In genomic region chr4:82517311-82517710, GRCm38 (mm10) we compare ENCODE assay signal across 21 mouse cellular contexts.
A peak's percentile ranks its signal among the peaks of the same experiment; 100 is the strongest.
DNase-seq lines count a peak whose midpoint lies in the region; ATAC-seq and TF ChIP-seq lines count a peak whose summit lies in the region.
"Had no signal": no experiment of that assay in that cellular context is flagged by ENCODE, and none has a peak within 500 bp of the region (broad histone marks: within the 10 kb centered on the region; RNA-seq: fewer than 3 reads in every experiment).

No protein-coding gene starts in this region.

- peaks cover 6% of the 10 kb centered on the region; the same call in 1 of the 2 replicates for H3K4me1 ChIP-seq in hindbrain, embryonic 14.5 days (replicated peaks; ENCODE audit: control insufficient read depth, insufficient read depth, low read length)
- peaks cover 15% of the 10 kb centered on the region for H3K4me1 ChIP-seq in hindbrain, embryonic 10.5 days (replicated peaks)
- H3K4me1 ChIP-seq in midbrain, postnatal 0 days (ENCODE audit: insufficient read depth, low read length) = no peaks in the 10 kb centered on the region

- no peak overlapping the region for H3K9ac ChIP-seq in hindbrain, embryonic 14.5 days
- no peak overlapping the region for H3K9ac ChIP-seq in midbrain, postnatal 0 days (replicated peaks; ENCODE audit: low read length, poor library complexity, severe bottlenecking)
- H3K9ac ChIP-seq: embryonic facial prominence, embryonic 15.5 days; liver, embryonic 12.5 days; lung, embryonic 14.5 days; midbrain, embryonic 12.5 days had no signal

- 68% methylated on average over 7 of the region's 7 CpGs for WGBS in hindbrain, embryonic 14.5 days
- WGBS in hindbrain, embryonic 10.5 days = 84% methylated on average over 7 of the region's 7 CpGs
- 86% methylated on average over 7 of the region's 7 CpGs for WGBS in midbrain, postnatal 0 days

- 0 out of 2 replicates have a peak overlapping the region, but pooled peaks have one; percentile 3 for H3K27ac ChIP-seq in hindbrain, embryonic 14.5 days
- no peak overlapping the region for H3K27ac ChIP-seq in hindbrain, embryonic 10.5 days
- no peak overlapping the region for H3K27ac ChIP-seq in midbrain, postnatal 0 days (ENCODE audit: low read depth, low read length)
- H3K27ac ChIP-seq: embryonic facial prominence, embryonic 15.5 days; kidney, postnatal 0 days; liver, embryonic 12.5 days; midbrain, embryonic 12.5 days had no signal

- no peak overlapping the region for H3K4me3 ChIP-seq in hindbrain, embryonic 14.5 days (replicated peaks; ENCODE audit: low read length)
- H3K4me3 ChIP-seq in hindbrain, embryonic 10.5 days = no peak overlapping the region
- H3K4me3 ChIP-seq in midbrain, postnatal 0 days (ENCODE audit: low read depth, low read length) = no peak overlapping the region
- H3K4me3 ChIP-seq: embryonic facial prominence, embryonic 15.5 days; liver, embryonic 12.5 days; midbrain, embryonic 12.5 days had no signal

- H3K9me3 ChIP-seq in hindbrain, embryonic 14.5 days (ENCODE audit: control insufficient read depth, low read length) = no peaks in the 10 kb centered on the region
- H3K9me3 ChIP-seq in hindbrain, embryonic 10.5 days = no peaks in the 10 kb centered on the region
- H3K9me3 ChIP-seq in midbrain, postnatal 0 days (ENCODE audit: low read length) = no peaks in the 10 kb centered on the region
- H3K9me3 ChIP-seq: embryonic facial prominence, embryonic 15.5 days; liver, embryonic 12.5 days; midbrain, embryonic 12.5 days had no signal

- no peak for TF ChIP-seq POLR2A in brain, embryonic 14.5 days (IDR thresholded peaks at IDR 0.05; ENCODE audit: borderline replicate concordance, extremely low read depth, insufficient read depth, insufficient read length, poor library complexity, severe bottlenecking)

- H3K4me2 ChIP-seq in hindbrain, embryonic 14.5 days (replicated peaks) = no peak overlapping the region
- no peak overlapping the region for H3K4me2 ChIP-seq in midbrain, postnatal 0 days (ENCODE audit: low read depth, low read length, poor library complexity, severe bottlenecking)
- H3K4me2 ChIP-seq: embryonic facial prominence, embryonic 15.5 days; liver, embryonic 12.5 days; lung, embryonic 14.5 days; midbrain, embryonic 12.5 days had no signal

- no peak for TF ChIP-seq CTCF in brain, embryonic 14.5 days (IDR thresholded peaks at IDR 0.05; ENCODE audit: borderline replicate concordance, extremely low read depth, insufficient read depth, insufficient read length)
- TF ChIP-seq CTCF in midbrain, postnatal 0 days (IDR thresholded peaks at IDR 0.05) = no peak

- H3K27me3 ChIP-seq in hindbrain, embryonic 14.5 days (ENCODE audit: control insufficient read depth, insufficient read depth, low read length) = no peaks in the 10 kb centered on the region
- peaks cover 10% of the 10 kb centered on the region; the same call in 1 of the 2 replicates for H3K27me3 ChIP-seq in hindbrain, embryonic 10.5 days (ENCODE audit: insufficient read depth, poor library complexity, severe bottlenecking)
- no peaks in the 10 kb centered on the region for H3K27me3 ChIP-seq in midbrain, postnatal 0 days (ENCODE audit: insufficient read depth, low read length)
- H3K27me3 ChIP-seq: embryonic facial prominence, embryonic 15.5 days; midbrain, embryonic 12.5 days had no signal

- intact Hi-C loops in heart, postnatal 36 days (cut with DNase I) = loop anchor here (2.0 kb wide), 1 partner anchor 13 kb away; no protein-coding TSS in a partner anchor

- DNase-seq in heart, adult 11 months = peak; percentile 53
- DNase-seq in heart, postnatal 36 days = no peak
- DNase-seq in hindbrain, embryonic 14.5 days (ENCODE audit: low spot score) = no peak
- no peak for DNase-seq in hindbrain, embryonic 10.5 days (ENCODE audit: low spot score)
- DNase-seq in brain, embryonic 14.5 days (ENCODE audit: low read depth) = peak; percentile 45
- DNase-seq in cerebellum, adult 9-11 months = peak; percentile 61
- no peak for DNase-seq in midbrain, postnatal 0 days (ENCODE audit: low spot score)
- DNase-seq in gastrocnemius, postnatal 4 days (ENCODE audit: low spot score in 2 of 2) = no peak
- DNase-seq: adrenal gland, postnatal 36 days; embryo, embryonic 11 days; gastrocnemius, postnatal 14 days; kidney, adult 11 months; left cerebral cortex, postnatal 4 days; lung, embryonic 14.5 days; lung, postnatal 4 days; retina, postnatal 1 day had no signal

- ATAC-seq in hindbrain, embryonic 14.5 days (ENCODE audit: low FRiP score) = no peak
- ATAC-seq in midbrain, postnatal 0 days (ENCODE audit: low FRiP score) = no peak
- ATAC-seq: liver, embryonic 12.5 days had no signal

- H3K36me3 ChIP-seq in hindbrain, embryonic 14.5 days (replicated peaks; ENCODE audit: control insufficient read depth, insufficient read depth) = no peaks in the 10 kb centered on the region
- no peaks in the 10 kb centered on the region for H3K36me3 ChIP-seq in hindbrain, embryonic 10.5 days
- no peaks in the 10 kb centered on the region for H3K36me3 ChIP-seq in midbrain, postnatal 0 days (ENCODE audit: insufficient read depth, low read length)
- H3K36me3 ChIP-seq: embryonic facial prominence, embryonic 15.5 days; G1E; liver, embryonic 12.5 days; midbrain, embryonic 12.5 days had no signal

Comparison
In these comparisons a context has a peak if more than half of its experiments do, and no peak if none do; other contexts are left out.
1. DNase-seq: peak in heart, adult 11 months (single experiment), brain, embryonic 14.5 days (single experiment) and cerebellum, adult 9-11 months (single experiment); none in heart, postnatal 36 days (0 of 2), hindbrain, embryonic 14.5 days (single experiment), hindbrain, embryonic 10.5 days (single experiment), midbrain, postnatal 0 days (single experiment) and gastrocnemius, postnatal 4 days (0 of 2).